Mouse (Mus musculus) intestine, embryonic 14.5 days (tissue): ENCODE measurements at regions not wholly inside any gene's neighbourhood (a gene's known extent, or its start where the extent isn't known, plus 50 kb on each side); places are given as distances from the start of the nearest gene placed in this dataset.

Source experiments
- ATAC-seq: fragments of 200-750 bp; cut with Nextera tagmentation; replicated peaks from 2 replicates; pipeline ENCODE4 v1.8.0; 2017; ENCODE audit warnings: low read depth, moderate number of reproducible peaks, moderate TSS enrichment, moderate library complexity; ENCODE audit not compliant: low FRiP score, low TSS enrichment
- DNase-seq: peaks from one replicate; pipeline ENCODE4 v3.0.0-alpha.2; 2018; ENCODE audit warnings: low spot score
- H3K27ac ChIP-seq: fragments of 300-500 bp; sonication (generic); 2 replicates; pipeline ENCODE4 v1.5.1; 2014; ENCODE audit warnings: low read depth, mild to moderate bottlenecking, control low read depth
- H3K27me3 ChIP-seq: fragments of 300-500 bp; sonication (generic); replicated peaks from 2 replicates; pipeline ENCODE4 v1.6.1; 2014; ENCODE audit warnings: low read length, control low read depth; ENCODE audit not compliant: control insufficient read depth, insufficient read depth
- H3K36me3 ChIP-seq: fragments of 300-500 bp; sonication (generic); 2 replicates; pipeline ENCODE4 v1.6.1; 2014; ENCODE audit warnings: low read length, control low read depth; ENCODE audit not compliant: control insufficient read depth, insufficient read depth
- H3K4me1 ChIP-seq: fragments of 300-500 bp; sonication (generic); replicated peaks from 2 replicates; pipeline ENCODE4 v1.6.1; 2014; ENCODE audit warnings: low read length, control low read depth, mixed read lengths; ENCODE audit not compliant: control insufficient read depth, insufficient read depth
- H3K4me2 ChIP-seq: fragments of 300-500 bp; sonication (generic); 2 replicates; pipeline ENCODE4 v1.6.1; 2014; ENCODE audit warnings: low read length
- H3K4me3 ChIP-seq: fragments of 300-500 bp; sonication (generic); 2 replicates; pipeline ENCODE4 v1.5.1; 2014; ENCODE audit warnings: low read depth, low read length, control low read depth, mixed read lengths
- H3K9ac ChIP-seq: fragments of 300-500 bp; sonication (generic); 2 replicates; pipeline ENCODE4 v1.6.1; 2014; ENCODE audit warnings: mild to moderate bottlenecking, low read length
- H3K9me3 ChIP-seq: fragments of 300-500 bp; sonication (generic); 2 replicates; pipeline ENCODE4 v1.6.1; 2016; ENCODE audit warnings: low read length, control low read depth; ENCODE audit not compliant: control insufficient read depth
- WGBS: fragments of 180-500 bp; shearing (Covaris S2); extraction: QIAGEN DNeasy Blood & Tissue Kit; methylation state at CpG from one replicate; pipeline ENCODE4 v1.1.7; 2014; 5-methylcytosine and 5-hydroxymethylcytosine counted together

GRCm38 (mm10) chr2:75208821-75209758 lies 383.5 kb downstream of the Mtx2 start:
- H3K9me3 ChIP-seq = no peaks in the 10 kb centered on the region
- H3K4me3 ChIP-seq = no peak overlapping the region
- H3K27me3 ChIP-seq = no peaks in the 10 kb centered on the region
- no peaks in the 10 kb centered on the region for H3K36me3 ChIP-seq
- no peaks in the 10 kb centered on the region for H3K4me1 ChIP-seq
- no peak overlapping the region for H3K9ac ChIP-seq
- ATAC-seq (no peak), DNase-seq (peak; percentile 32)
- no peak overlapping the region for H3K27ac ChIP-seq
- WGBS = 77% methylated on average over 27 of the region's 27 CpGs
- H3K4me2 ChIP-seq = no peak overlapping the region

- Histone ChIP-seq H3K4me2 (no peak overlapping the region), H3K27ac (no peak overlapping the region), H3K9me3 (no peaks in the 10 kb centered on the region), H3K9ac (no peak overlapping the region), H3K4me1 (no peaks in the 10 kb centered on the region), H3K36me3 (no peaks in the 10 kb centered on the region), H3K4me3 (no peak overlapping the region), H3K27me3 (no peaks in the 10 kb centered on the region)
- 70% methylated on average over 17 of the region's 17 CpGs for WGBS
- ATAC-seq (no peak), DNase-seq (peak; percentile 48)
Measured at GRCm38 (mm10) chr2:75209790-75210583, 384.4 kb downstream of the Mtx2 start.

GRCm38 (mm10) chr2:75216931-75217330 lies 391.3 kb downstream of the Mtx2 start:
- H3K27me3 ChIP-seq = no peaks in the 10 kb centered on the region
- 56% methylated on average over 5 of the region's 5 CpGs for WGBS
- no peak overlapping the region for H3K4me3 ChIP-seq
- H3K36me3 ChIP-seq = no peaks in the 10 kb centered on the region
- no peak overlapping the region for H3K27ac ChIP-seq
- no peak overlapping the region for H3K4me2 ChIP-seq
- H3K4me1 ChIP-seq = no peaks in the 10 kb centered on the region
- ATAC-seq (no peak), DNase-seq (no peak)
- no peaks in the 10 kb centered on the region for H3K9me3 ChIP-seq
- no peak overlapping the region for H3K9ac ChIP-seq

GRCm38 (mm10) chr2:75220775-75221359 lies 395.3 kb downstream of the Mtx2 start:
- Histone ChIP-seq H3K27me3 (no peaks in the 10 kb centered on the region), H3K4me1 (no peaks in the 10 kb centered on the region), H3K27ac (no peak overlapping the region), H3K4me3 (no peak overlapping the region), H3K9me3 (no peaks in the 10 kb centered on the region), H3K4me2 (no peak overlapping the region), H3K9ac (no peak overlapping the region), H3K36me3 (no peaks in the 10 kb centered on the region)
- 47% methylated on average over 8 of the region's 8 CpGs for WGBS
- DNase-seq (no peak), ATAC-seq (no peak)

- ATAC-seq (no peak), DNase-seq (no peak)
- Histone ChIP-seq H3K4me3 (no peak overlapping the region), H3K9ac (no peak overlapping the region), H3K27ac (no peak overlapping the region), H3K27me3 (no peaks in the 10 kb centered on the region), H3K36me3 (no peaks in the 10 kb centered on the region), H3K4me2 (no peak overlapping the region), H3K4me1 (no peaks in the 10 kb centered on the region), H3K9me3 (no peaks in the 10 kb centered on the region)
- 65% methylated on average over 5 of the region's 5 CpGs for WGBS
Measured at GRCm38 (mm10) chr2:75224443-75224842, 398.8 kb downstream of the Mtx2 start.

GRCm38 (mm10) chr2:75240976-75241375 lies 415.4 kb downstream of the Mtx2 start:
- Histone ChIP-seq H3K36me3 (no peaks in the 10 kb centered on the region), H3K4me2 (no peak overlapping the region), H3K27ac (no peak overlapping the region), H3K27me3 (no peaks in the 10 kb centered on the region), H3K9ac (no peak overlapping the region), H3K4me1 (peaks cover 22% of the 10 kb centered on the region; the same call in 1 of the 2 replicates), H3K9me3 (no peaks in the 10 kb centered on the region), H3K4me3 (no peak overlapping the region)
- WGBS = 83% methylated on average over 1 of the region's 1 CpGs
- no peak for ATAC-seq
- DNase-seq = no peak

GRCm38 (mm10) chr2:75244311-75245033 lies 414.6 kb upstream of the Hnrnpa3 start:
- ATAC-seq (no peak), DNase-seq (no peak)
- no peaks in the 10 kb centered on the region for H3K27me3 ChIP-seq
- peak overlapping the region; percentile 16; the same call in 1 of the 2 replicates for H3K27ac ChIP-seq
- 53% methylated on average over 17 of the region's 17 CpGs for WGBS
- 0 out of 2 replicates have a peak overlapping the region, but pooled peaks have one; percentile 16 for H3K9ac ChIP-seq
- H3K9me3 ChIP-seq = no peaks in the 10 kb centered on the region
- H3K4me2 ChIP-seq = peak overlapping the region; percentile 26; the same call in 1 of the 2 replicates
- no peaks in the 10 kb centered on the region for H3K36me3 ChIP-seq
- peaks cover 11% of the 10 kb centered on the region; the same call in 1 of the 2 replicates for H3K4me1 ChIP-seq
- no peak overlapping the region for H3K4me3 ChIP-seq

GRCm38 (mm10) chr2:75245256-75245655 lies 413.8 kb upstream of the Hnrnpa3 start:
- DNase-seq = no peak
- H3K4me3 ChIP-seq = no peak overlapping the region
- no peak overlapping the region for H3K9ac ChIP-seq
- ATAC-seq = no peak
- no peaks in the 10 kb centered on the region for H3K36me3 ChIP-seq
- no peaks in the 10 kb centered on the region for H3K9me3 ChIP-seq
- no peak overlapping the region for H3K27ac ChIP-seq
- 82% methylated on average over 6 of the region's 6 CpGs for WGBS
- no peaks in the 10 kb centered on the region for H3K27me3 ChIP-seq
- H3K4me1 ChIP-seq = peaks cover 11% of the 10 kb centered on the region; the same call in 1 of the 2 replicates
- H3K4me2 ChIP-seq = no peak overlapping the region
